Mouse (Mus musculus) embryonic fibroblast, embryonic 13.5 days (primary cell): Measurements from ENCODE around the gene Dnajc6.

ENCODE experiments used
- CTCF ChIP-seq: IDR thresholded peaks from 2 replicates; pipeline ENCODE4 v1.5.1; 2011; ENCODE audit warnings: mild to moderate bottlenecking, control low read depth, low read length, moderate library complexity, borderline replicate concordance; ENCODE audit not compliant: insufficient read depth
- POLR2A ChIP-seq: IDR thresholded peaks from 2 replicates; pipeline ENCODE4 v1.6.1; 2011; ENCODE audit warnings: low read depth, mild to moderate bottlenecking, control low read depth, low read length, moderate library complexity

DNA sequence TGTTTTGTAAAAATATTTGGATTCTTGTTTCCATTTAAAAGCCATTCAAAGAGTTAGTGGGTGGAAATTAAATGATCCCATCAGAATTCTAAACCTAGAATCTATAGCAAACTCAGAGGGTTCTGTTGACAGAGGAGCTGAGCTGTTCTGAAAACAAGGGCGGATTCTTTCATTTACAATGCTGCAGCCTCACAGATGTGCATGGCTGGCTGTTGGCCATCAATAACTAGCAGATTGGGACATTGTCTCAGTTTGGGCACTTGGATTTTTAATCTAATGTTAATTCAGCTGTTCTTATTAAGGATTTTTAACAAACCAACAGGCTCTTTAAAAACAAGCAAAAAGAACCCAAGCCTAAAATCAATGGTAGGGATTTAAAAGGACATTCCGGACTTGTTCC is 75.7 kb downstream of the Dnajc6 start:
- TF ChIP-seq CTCF (no peak), POLR2A (no peak)
